Mouse (Mus musculus) lung, adult 10 weeks (tissue): ENCODE measurements around the gene Tnrc6c. TPM values are rescaled to one million over a fixed set of nuclear protein-coding genes. Genes with fewer than 3 reads are reported as not detected.

Source experiments
- polyA plus RNA-seq: library from polyadenylated mRNA; stranded (reverse); fragments of 350-450 nt; fragmentation: Illumina TruSeq; extraction: RNeasy Lipid Tissue Mini Kit (QIAGEN cat#74804); gene quantifications from one replicate; pipeline ENCODE4 v1.2.3, GENCODE M21; 2014; ENCODE audit warnings: low read depth, low replicate concordance; ENCODE audit not compliant: insufficient read depth

Gene Tnrc6c
- 4.4 TPM for polyA plus RNA-seq

GRCm38 (mm10) chr11:117653491-117654351 lies at the start of gene Tnrc6c:
TSS of gene Tnrc6c (plus strand) at chr11:117654289.

GRCm38 (mm10) chr11:117781993-117782704 lies 128.1 kb downstream of the Tnrc6c start, which contains the start of the genes Tmc8 and Tmc6:
TSS of gene Tmc8 (plus strand) at chr11:117782076.
TSS of gene Tmc6 (minus strand) at chr11:117782198.

GRCm38 (mm10) chr11:117797511-117798159 lies 143.5 kb downstream of the Tnrc6c start, which contains the start of gene 6030468B19Rik:
TSS of gene 6030468B19Rik (plus strand) at chr11:117797660.

GRCm38 (mm10) chr11:117809407-117810311 lies 155.6 kb downstream of the Tnrc6c start, which contains the start of the genes Gm20708 and Syngr2:
TSS of gene Gm20708 (plus strand) at chr11:117809668.
TSS of gene Syngr2 (plus strand) at chr11:117809668.

Other genes starting within 250 kb of the Tnrc6c start
- not detected for gene Gm11733, start 169.9 kb upstream of the Tnrc6c start, polyA plus RNA-seq
- 1.9 TPM for gene Tmc8, start 127.8 kb downstream of the Tnrc6c start, polyA plus RNA-seq
- gene Tmc6, start 127.9 kb downstream of the Tnrc6c start, polyA plus RNA-seq = 23.9 TPM
- gene 6030468B19Rik, start 143.4 kb downstream of the Tnrc6c start, polyA plus RNA-seq = not detected
- gene Gm20708, start 155.4 kb downstream of the Tnrc6c start, polyA plus RNA-seq = not detected
- gene Syngr2, start 155.4 kb downstream of the Tnrc6c start, polyA plus RNA-seq = 107 TPM
- gene Afmid, start 171.6 kb downstream of the Tnrc6c start, polyA plus RNA-seq = 2.4 TPM
- gene Tk1, start 171.8 kb downstream of the Tnrc6c start, polyA plus RNA-seq = 3.5 TPM
- gene Birc5, start 195.0 kb downstream of the Tnrc6c start, polyA plus RNA-seq = 2.8 TPM
- not detected for gene Tmem235, start 206.5 kb downstream of the Tnrc6c start, polyA plus RNA-seq
- 4.5 TPM for gene Tha1, start 219.2 kb downstream of the Tnrc6c start, polyA plus RNA-seq